Mouse (Mus musculus) left cerebral cortex, postnatal 10 days (tissue): Measurements from ENCODE around the gene Akap10. TPM values are rescaled to one million over a fixed set of nuclear protein-coding genes. Genes with fewer than 3 reads are reported as not detected.
"Not testable (repeated sequence)": the region's sequence is repeated elsewhere in the genome, so short reads cannot be mapped to it uniquely, and the experiment has no call there.

Experiments
- DNase-seq, 2 experiments: peaks; one replicate each; pipeline ENCODE4 v3.0.0; 2021 to 2022; ENCODE audit warnings: low spot score in 2 of 2, mixed read lengths in 1 of 2; ENCODE audit errors: extremely low spot score in 1 of 2
- intact Hi-C: fragments of 180-260 bp; cut with DNase I; formaldehyde crosslinking; loops from one replicate; pipeline ENCODE4 v1.15.1; 2025
- total RNA-seq, 2 experiments: library from RNA; stranded (reverse); gene quantifications; 2 replicates each; pipeline ENCODE4 v1.2.3; 2021

The Akap10 gene
- total RNA-seq, 2 experiments from 2014 or later: 28.4 to 31.2 TPM

DNA sequence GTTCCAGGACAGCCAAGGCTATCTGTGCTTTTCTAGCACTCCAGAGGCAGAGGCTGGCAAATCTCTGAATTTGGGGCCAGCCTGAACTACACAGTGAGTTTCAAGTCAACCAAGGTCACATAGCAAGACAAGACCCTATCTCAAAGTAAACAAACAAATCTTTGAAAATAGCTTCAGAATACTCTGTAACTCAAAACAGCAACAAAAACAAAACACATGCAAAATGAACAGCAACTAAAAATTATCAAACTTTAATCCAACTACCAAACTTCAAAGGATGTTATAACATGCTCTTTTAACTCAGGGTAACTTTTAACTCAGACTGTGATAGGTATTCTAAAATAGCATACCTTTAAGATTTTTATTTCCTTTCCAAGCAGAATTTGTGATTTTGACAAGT is 77.1 kb downstream of the Akap10 start:
- DNase-seq: no peak
- intact Hi-C loops: no loop called here

DNA sequence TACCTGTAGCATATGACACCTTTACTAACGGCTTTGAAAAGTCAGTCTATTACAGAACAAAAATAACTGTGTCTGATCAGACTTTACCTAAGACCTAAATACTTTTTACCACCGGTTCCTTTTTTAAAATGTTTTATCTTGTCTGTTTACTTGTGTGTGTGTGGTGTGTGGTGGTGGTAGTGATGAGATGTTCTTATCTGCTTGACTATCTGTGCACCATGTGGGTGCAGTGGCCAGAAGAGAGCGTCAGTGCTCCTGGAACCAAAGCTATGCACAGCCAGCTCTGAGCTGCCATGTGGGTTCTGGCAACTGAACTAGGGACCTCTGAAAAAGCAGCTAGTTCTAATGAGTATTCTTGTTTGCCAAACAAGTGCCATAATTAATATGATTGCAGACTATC is 78.9 kb downstream of the Akap10 start:
- DNase-seq: no peak
- intact Hi-C loops: no loop called here

DNA sequence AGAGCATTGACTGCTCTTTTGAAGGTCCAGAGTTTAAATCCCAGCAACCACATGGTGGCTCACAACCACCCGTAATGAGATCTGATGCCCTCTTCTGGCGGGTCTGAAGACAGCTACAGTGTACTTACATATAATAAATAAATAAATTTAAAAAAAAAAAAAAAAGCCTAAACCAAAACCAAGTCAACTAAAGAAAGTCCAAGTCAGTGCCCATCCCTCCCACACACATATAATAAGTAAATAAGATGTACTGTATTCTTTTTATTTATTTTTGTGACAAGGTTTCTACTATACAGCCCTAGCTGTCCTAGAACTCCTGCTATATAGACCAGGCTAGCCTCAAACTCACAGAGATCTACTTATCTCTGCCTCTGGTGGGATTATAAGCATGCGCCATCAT is 89.4 kb downstream of the Akap10 start:
- intact Hi-C loops, DNase-seq: not testable (repeated sequence)

DNA sequence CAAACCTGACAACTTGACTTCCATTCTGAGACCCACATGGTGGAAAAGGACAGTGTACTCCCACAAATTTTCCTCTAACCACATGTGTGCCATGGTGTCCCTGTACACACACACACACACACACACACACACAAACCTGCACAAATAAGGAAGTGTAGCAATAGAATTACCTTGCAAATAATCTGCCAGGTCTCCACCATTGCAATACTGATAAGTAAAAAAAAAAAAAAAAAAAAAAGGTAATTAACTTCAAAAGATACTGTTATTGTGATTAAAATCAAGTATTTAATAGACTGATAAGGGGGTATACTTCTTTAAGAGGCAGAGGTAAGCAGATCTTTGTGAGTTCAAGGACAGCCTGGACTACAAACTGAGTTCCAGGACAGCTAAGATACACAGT is 90.1 kb downstream of the Akap10 start:
- intact Hi-C loops: no loop called here
- no peak for DNase-seq

GRCm38 (mm10) chr11:61839182-61839581 is 90.9 kb downstream of the Akap10 start:
- intact Hi-C loops: no loop called here
- DNase-seq: no peak

Other genes with a start within 250 kb of the Akap10 start
- gene Fam83g, start 246.2 kb downstream of the Akap10 start, total RNA-seq: under 1 TPM; 0.06 to 0.09 TPM
- gene Slc5a10, start 209.4 kb downstream of the Akap10 start, total RNA-seq: not detected
- 10 to 100 TPM; 34.0 to 38.9 TPM for gene Prpsap2, start 168.2 kb downstream of the Akap10 start, total RNA-seq
- gene Ulk2, start 75.2 kb downstream of the Akap10 start, total RNA-seq: 100 to 1,000 TPM; 106 to 114 TPM
- 10 to 100 TPM; 31.0 to 31.1 TPM for gene Specc1, start 26.5 kb upstream of the Akap10 start, total RNA-seq